Mouse (Mus musculus) intestine, embryonic 16.5 days (tissue): Measurements from ENCODE around the gene Gfra4. TPM values are rescaled to one million over a fixed set of nuclear protein-coding genes. Genes with fewer than 3 reads are reported as not detected.

Experiments
- ATAC-seq: fragments of 200-750 bp; cut with Nextera tagmentation; 2 replicates; pipeline ENCODE4 v1.8.0; 2017; ENCODE audit warnings: moderate TSS enrichment, moderate library complexity
- H3K27ac ChIP-seq: fragments of 300-500 bp; sonication (generic); 2 replicates; pipeline ENCODE4 v1.5.1; 2014; ENCODE audit warnings: mild to moderate bottlenecking, low read length
- H3K27me3 ChIP-seq: fragments of 300-500 bp; sonication (generic); replicated peaks from 2 replicates; pipeline ENCODE4 v1.6.1; 2014; ENCODE audit warnings: low read length, control low read depth, mixed read lengths; ENCODE audit not compliant: control insufficient read depth, insufficient read depth
- H3K36me3 ChIP-seq: fragments of 300-500 bp; sonication (generic); 2 replicates; pipeline ENCODE4 v1.6.1; 2014; ENCODE audit warnings: low read length, control low read depth; ENCODE audit not compliant: control insufficient read depth, insufficient read depth
- H3K4me1 ChIP-seq: fragments of 300-500 bp; sonication (generic); 2 replicates; pipeline ENCODE4 v1.6.1; 2014; ENCODE audit warnings: low read length, control low read depth, mixed read lengths; ENCODE audit not compliant: control insufficient read depth, insufficient read depth
- H3K4me2 ChIP-seq: fragments of 300-500 bp; sonication (generic); 2 replicates; pipeline ENCODE4 v1.6.1; 2014; ENCODE audit warnings: low read depth, low read length, control low read depth
- H3K4me3 ChIP-seq: fragments of 300-500 bp; sonication (generic); 2 replicates; pipeline ENCODE4 v1.5.1; 2014; ENCODE audit warnings: mild to moderate bottlenecking, low read length
- H3K9ac ChIP-seq: fragments of 300-500 bp; sonication (generic); 2 replicates; pipeline ENCODE4 v1.6.1; 2014; ENCODE audit warnings: low read depth, low read length
- H3K9me3 ChIP-seq: fragments of 300-500 bp; sonication (generic); 2 replicates; pipeline ENCODE4 v1.6.1; 2016; ENCODE audit warnings: low read length, control low read depth; ENCODE audit not compliant: control insufficient read depth
- WGBS: fragments of 180-500 bp; shearing (Covaris S2); extraction: QIAGEN DNeasy Blood & Tissue Kit; methylation state at CpG from one replicate; pipeline ENCODE4 v1.1.7; 2014; 5-methylcytosine and 5-hydroxymethylcytosine counted together
- polyA plus RNA-seq: library from polyadenylated mRNA; unstranded; fragments of >200 nt; fragmentation: Nextera tagmentation; extraction: Ambion mirVana; gene quantifications from 2 replicates; pipeline ENCODE4 v1.2.1, GENCODE M21; 2015

Gene Gfra4
- polyA plus RNA-seq: 6.9 and 8.6 TPM in 2 replicates

- 70% methylated on average over 2 of the region's 2 CpGs for WGBS
- H3K4me3 ChIP-seq: no peak within 1 kb of the TSS
- H3K9ac ChIP-seq: no peak within 1 kb of the TSS
- no peak within 1 kb of the TSS for H3K27ac ChIP-seq
- peaks cover 16% of the 10 kb centered on the region for H3K4me1 ChIP-seq
- H3K36me3 ChIP-seq: no peaks in the 10 kb centered on the region
- H3K27me3 ChIP-seq: peaks cover 37% of the 10 kb centered on the region
- no peaks in the 10 kb centered on the region for H3K9me3 ChIP-seq
- no peak for ATAC-seq
- no peak within 1 kb of the TSS for H3K4me2 ChIP-seq
Measured at GRCm38 (mm10) chr2:131042988-131043387, at the start of gene Gfra4. Gfra4 (minus strand) TSS chr2:131043088.

GRCm38 (mm10) chr2:131090852-131091251 is 48.0 kb upstream of the Gfra4 start:
- no peak overlapping the region for H3K4me2 ChIP-seq
- H3K4me1 ChIP-seq: peaks cover under 1% of the 10 kb centered on the region
- H3K4me3 ChIP-seq: no peak overlapping the region
- ATAC-seq: no peak
- H3K36me3 ChIP-seq: no peaks in the 10 kb centered on the region
- H3K9ac ChIP-seq: no peak overlapping the region
- no peak overlapping the region for H3K27ac ChIP-seq
- H3K9me3 ChIP-seq: no peaks in the 10 kb centered on the region
- no peaks in the 10 kb centered on the region for H3K27me3 ChIP-seq
- WGBS: 83% methylated on average over 3 of the region's 3 CpGs

GRCm38 (mm10) chr2:131089634-131090033 is 46.7 kb upstream of the Gfra4 start:
- no peak for ATAC-seq
- no peak overlapping the region for H3K27ac ChIP-seq
- H3K9ac ChIP-seq: no peak overlapping the region
- H3K9me3 ChIP-seq: no peaks in the 10 kb centered on the region
- no peak overlapping the region for H3K4me3 ChIP-seq
- H3K36me3 ChIP-seq: no peaks in the 10 kb centered on the region
- H3K4me1 ChIP-seq: no peaks in the 10 kb centered on the region; the same call in 1 of the 2 replicates
- whole genome bisulfite sequencing: 82% methylated on average over 1 of the region's 1 CpGs
- no peak overlapping the region for H3K4me2 ChIP-seq
- no peaks in the 10 kb centered on the region for H3K27me3 ChIP-seq

GRCm38 (mm10) chr2:131088581-131088980 is 45.7 kb upstream of the Gfra4 start:
- no peak overlapping the region for H3K9ac ChIP-seq
- no peaks in the 10 kb centered on the region for H3K9me3 ChIP-seq
- H3K36me3 ChIP-seq: no peaks in the 10 kb centered on the region
- no peak overlapping the region for H3K27ac ChIP-seq
- ATAC-seq: no peak
- H3K4me3 ChIP-seq: no peak overlapping the region
- WGBS: 67% methylated on average over 4 of the region's 4 CpGs
- no peaks in the 10 kb centered on the region; the same call in 1 of the 2 replicates for H3K4me1 ChIP-seq
- no peak overlapping the region for H3K4me2 ChIP-seq
- no peaks in the 10 kb centered on the region for H3K27me3 ChIP-seq

GRCm38 (mm10) chr2:131086667-131087390 is 43.9 kb upstream of the Gfra4 start, which contains the start of gene Siglec1:
Siglec1 (minus strand) TSS chr2:131086765.
- Histone ChIP-seq H3K4me1 (no peaks in the 10 kb centered on the region; the same call in 1 of the 2 replicates), H3K9me3 (no peaks in the 10 kb centered on the region), H3K4me2 (no peak within 1 kb of the TSS), H3K9ac (no peak within 1 kb of the TSS), H3K4me3 (no peak within 1 kb of the TSS), H3K36me3 (no peaks in the 10 kb centered on the region), H3K27ac (no peak within 1 kb of the TSS), H3K27me3 (no peaks in the 10 kb centered on the region)
- whole genome bisulfite sequencing: 86% methylated on average over 11 of the region's 11 CpGs
- no peak for ATAC-seq

- no peaks in the 10 kb centered on the region for H3K27me3 ChIP-seq
- no peak overlapping the region for H3K4me2 ChIP-seq
- H3K27ac ChIP-seq: no peak overlapping the region
- no peaks in the 10 kb centered on the region for H3K36me3 ChIP-seq
- 87% methylated on average over 4 of the region's 4 CpGs for WGBS
- H3K9me3 ChIP-seq: no peaks in the 10 kb centered on the region
- ATAC-seq: no peak
- no peaks in the 10 kb centered on the region; the same call in 1 of the 2 replicates for H3K4me1 ChIP-seq
- no peak overlapping the region for H3K4me3 ChIP-seq
- H3K9ac ChIP-seq: no peak overlapping the region
Measured at GRCm38 (mm10) chr2:131084206-131084605, 41.3 kb upstream of the Gfra4 start.

GRCm38 (mm10) chr2:131080507-131080906 is 37.6 kb upstream of the Gfra4 start:
- Histone ChIP-seq H3K9ac (no peak overlapping the region), H3K27ac (no peak overlapping the region), H3K4me3 (no peak overlapping the region), H3K9me3 (no peaks in the 10 kb centered on the region), H3K4me2 (no peak overlapping the region), H3K4me1 (no peaks in the 10 kb centered on the region), H3K27me3 (0 out of 2 replicates have a peak, but pooled peaks cover 2% of the 10 kb centered on the region), H3K36me3 (no peaks in the 10 kb centered on the region)
- ATAC-seq: no peak
- WGBS: 71% methylated on average over 5 of the region's 5 CpGs

GRCm38 (mm10) chr2:131072536-131072935 is 29.6 kb upstream of the Gfra4 start:
- Histone ChIP-seq H3K9ac (no peak overlapping the region), H3K4me3 (no peak overlapping the region), H3K36me3 (no peaks in the 10 kb centered on the region), H3K27ac (no peak overlapping the region), H3K4me1 (0 out of 2 replicates have a peak, but pooled peaks cover 2% of the 10 kb centered on the region), H3K27me3 (no peaks in the 10 kb centered on the region), H3K4me2 (no peak overlapping the region), H3K9me3 (no peaks in the 10 kb centered on the region)
- WGBS: 87% methylated on average over 10 of the region's 10 CpGs
- ATAC-seq: no peak

- Histone ChIP-seq H3K36me3 (no peaks in the 10 kb centered on the region), H3K27ac (no peak overlapping the region), H3K4me1 (peaks cover 8% of the 10 kb centered on the region; the same call in 1 of the 2 replicates), H3K9me3 (no peaks in the 10 kb centered on the region), H3K27me3 (peaks cover 8% of the 10 kb centered on the region; the same call in 1 of the 2 replicates), H3K4me2 (no peak overlapping the region), H3K4me3 (no peak overlapping the region), H3K9ac (no peak overlapping the region)
- WGBS: 45% methylated on average over 6 of the region's 6 CpGs
- peak; percentile 58; the same call in 1 of the 2 replicates for ATAC-seq
Measured at GRCm38 (mm10) chr2:131067481-131067880, 24.6 kb upstream of the Gfra4 start.
